10 mouse cellular contexts compared by ENCODE assay signal in the genomic region with DNA sequence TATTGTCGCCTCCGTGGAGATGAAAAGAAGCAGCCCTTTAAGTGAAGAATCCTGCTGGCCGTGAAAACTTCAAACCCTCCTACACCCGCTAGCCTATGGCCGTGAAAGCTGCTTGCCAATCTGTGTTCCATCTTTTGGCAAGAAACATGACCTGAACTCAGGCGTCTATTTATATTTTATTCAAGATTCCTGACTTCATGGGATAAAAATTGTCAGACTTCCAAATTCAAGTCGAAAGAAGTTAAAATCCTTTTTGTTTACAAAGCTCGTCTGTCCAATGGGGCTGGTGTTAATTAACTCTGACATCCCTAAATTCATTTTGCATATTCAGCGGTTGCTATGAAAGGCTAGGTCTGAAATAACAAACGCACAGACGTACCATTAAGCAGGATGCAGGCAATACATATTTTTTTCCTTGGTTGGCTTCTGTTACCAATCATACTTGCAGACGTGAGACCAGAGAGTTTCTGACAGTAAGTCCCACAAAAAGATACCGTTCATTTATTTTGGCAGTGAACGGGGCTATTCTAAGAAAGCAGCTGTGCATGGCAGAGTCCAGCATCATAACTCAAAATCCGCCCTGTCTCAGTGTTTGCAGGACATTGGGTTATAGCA.
DNase-seq lines count a peak whose midpoint lies in the region; ATAC-seq and TF ChIP-seq lines count a peak whose summit lies in the region.
"Had no signal": no experiment of that assay in that cellular context is flagged by ENCODE, and none has a peak within 500 bp of the region (broad histone marks: within the 10 kb centered on the region; RNA-seq: fewer than 3 reads in every experiment).

No protein-coding gene starts in this region.

- peak; percentile 9 to 12 for DNase-seq in cerebellum, postnatal 25 days
- DNase-seq in kidney, adult 2 months = peak; percentile 22
- DNase-seq in kidney, adult 9 months = no peak
- DNase-seq in urinary bladder, postnatal 14 days (ENCODE audit: low spot score) = peak; percentile 6
- no peak for DNase-seq in urinary bladder, postnatal 4 days (ENCODE audit: low spot score in 2 of 2)
- no peak for DNase-seq in natural killer cell, adult 2 months (ENCODE audit: low spot score in 2 of 2)
- DNase-seq in yolk sac, embryonic 10.5 days (ENCODE audit: low spot score) = no peak

- ATAC-seq in cerebellum, adult (ENCODE audit: insufficient number of reproducible peaks, low FRiP score, low TSS enrichment) = no peak
- ATAC-seq: intestine, embryonic 16.5 days had no signal

- H3K27me3 ChIP-seq in kidney, adult 2 months (replicated peaks; ENCODE audit: control insufficient read depth, insufficient read depth, low read length) = no peaks in the 10 kb centered on the region
- H3K27me3 ChIP-seq: limb, embryonic 13.5 days had no signal

- no peak for TF ChIP-seq CTCF in kidney, adult 2 months (conservative IDR thresholded peaks at IDR 0.05; ENCODE audit: insufficient read depth, insufficient read length, low read depth, low read length)

- WGBS in kidney, adult 2 months = 62% methylated on average over 15 of the region's 15 CpGs

- TF ChIP-seq POLR2A in kidney, adult 2 months (IDR thresholded peaks at IDR 0.05; ENCODE audit: low read depth, low read length) = no peak

- H3K36me3 ChIP-seq in kidney, adult 2 months (ENCODE audit: control insufficient read depth, insufficient read depth, low read length) = no peaks in the 10 kb centered on the region
- H3K36me3 ChIP-seq: limb, embryonic 13.5 days had no signal

- no peak overlapping the region for H3K27ac ChIP-seq in kidney, adult 2 months (ENCODE audit: insufficient read depth, low read depth, low read length)
- H3K27ac ChIP-seq: limb, embryonic 13.5 days had no signal

- no peaks in the 10 kb centered on the region for H3K4me1 ChIP-seq in kidney, adult 2 months (ENCODE audit: control insufficient read depth, insufficient read depth, low read length)

- H3K4me3 ChIP-seq in kidney, adult 2 months (ENCODE audit: insufficient read depth, low read depth, low read length) = no peak overlapping the region
- H3K4me3 ChIP-seq: limb, embryonic 13.5 days had no signal

Comparison
In these comparisons a context has a peak if more than half of its experiments do, and no peak if none do; other contexts are left out.
1. DNase-seq: peak in cerebellum, postnatal 25 days (2 of 2), kidney, adult 2 months (single experiment) and urinary bladder, postnatal 14 days (single experiment); none in kidney, adult 9 months (single experiment), urinary bladder, postnatal 4 days (0 of 2), natural killer cell, adult 2 months (0 of 2) and yolk sac, embryonic 10.5 days (single experiment).